Mouse (Mus musculus) neutrophil, adult 65 days (primary cell): ENCODE results near the gene Amd2. TPM values are rescaled to one million over a fixed set of nuclear protein-coding genes. Genes with fewer than 3 reads are reported as not detected.

ENCODE experiments used
- total RNA-seq: library from RNA; stranded (reverse); gene quantifications from 2 replicates; pipeline ENCODE4 v1.2.4, GENCODE M21; 2023

Gene Amd2
- 5.1 and 5.9 TPM in 2 replicates for total RNA-seq

DNA sequence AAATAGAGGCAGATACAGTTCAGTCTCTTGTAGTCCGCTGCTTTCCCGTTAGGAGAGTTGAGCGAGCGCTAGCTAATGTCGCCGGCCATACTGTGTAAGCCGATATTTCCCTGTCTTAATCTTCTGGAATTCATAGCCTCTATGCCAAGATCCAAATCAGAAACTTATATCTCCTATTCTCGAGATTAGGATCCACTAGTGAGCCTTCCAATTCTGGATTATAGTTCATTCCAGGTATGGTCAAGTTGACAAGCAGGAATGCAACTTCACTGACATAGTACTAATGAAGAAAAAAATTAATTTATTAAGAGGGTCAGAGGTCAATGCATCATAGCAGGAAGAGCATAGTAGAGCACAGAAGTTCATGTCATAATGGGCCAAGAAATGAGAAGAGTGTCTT is at the start of gene Amd2:
Gene Amd2 (minus strand): TSS at position 101 of the 400 bp plus-strand sequence.

